Mouse (Mus musculus): Measurements from ENCODE around the gene Igdcc3.
"Not testable (repeated sequence)": the region's sequence is repeated elsewhere in the genome, so short reads cannot be mapped to it uniquely, and the experiment has no call there.

Igdcc3 gene

DNA sequence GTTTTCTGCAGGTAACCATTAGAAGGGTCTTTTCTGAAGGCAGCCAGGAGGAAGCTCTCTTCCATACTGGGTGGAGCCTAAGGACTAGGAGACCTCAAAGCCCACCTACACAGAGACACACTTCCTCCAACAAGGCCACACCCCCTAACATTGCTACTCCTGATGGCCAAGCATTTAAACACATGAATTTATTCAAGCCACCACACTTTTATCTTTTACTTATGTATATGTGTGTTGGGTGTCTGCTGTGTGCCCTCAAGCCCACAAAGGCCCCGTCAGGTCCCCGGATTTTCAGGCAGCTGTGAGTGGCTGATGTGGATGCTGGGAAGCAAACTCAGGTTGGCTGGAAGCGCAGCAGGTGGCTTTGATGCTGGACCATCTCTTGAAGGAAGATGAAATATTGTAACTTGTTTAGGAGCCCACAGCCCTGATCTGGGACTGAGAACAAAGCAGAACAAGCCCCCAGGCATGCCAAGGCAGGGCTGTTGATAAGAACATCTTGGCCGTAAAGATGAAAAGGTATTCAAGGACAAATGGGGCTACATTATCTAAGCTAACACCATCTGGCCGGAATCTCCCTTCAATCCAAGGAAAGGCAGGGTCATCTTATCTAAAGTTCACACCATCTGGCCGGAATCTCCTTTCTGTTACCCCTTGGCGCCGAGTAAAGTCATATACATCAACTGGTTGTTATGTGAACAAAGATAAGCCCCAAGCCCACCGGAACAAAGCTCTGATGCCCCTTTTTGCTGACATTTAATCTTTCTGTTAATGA is 66.2 kb downstream of the Igdcc3 start:
- DNase-seq = not testable (repeated sequence)

DNA sequence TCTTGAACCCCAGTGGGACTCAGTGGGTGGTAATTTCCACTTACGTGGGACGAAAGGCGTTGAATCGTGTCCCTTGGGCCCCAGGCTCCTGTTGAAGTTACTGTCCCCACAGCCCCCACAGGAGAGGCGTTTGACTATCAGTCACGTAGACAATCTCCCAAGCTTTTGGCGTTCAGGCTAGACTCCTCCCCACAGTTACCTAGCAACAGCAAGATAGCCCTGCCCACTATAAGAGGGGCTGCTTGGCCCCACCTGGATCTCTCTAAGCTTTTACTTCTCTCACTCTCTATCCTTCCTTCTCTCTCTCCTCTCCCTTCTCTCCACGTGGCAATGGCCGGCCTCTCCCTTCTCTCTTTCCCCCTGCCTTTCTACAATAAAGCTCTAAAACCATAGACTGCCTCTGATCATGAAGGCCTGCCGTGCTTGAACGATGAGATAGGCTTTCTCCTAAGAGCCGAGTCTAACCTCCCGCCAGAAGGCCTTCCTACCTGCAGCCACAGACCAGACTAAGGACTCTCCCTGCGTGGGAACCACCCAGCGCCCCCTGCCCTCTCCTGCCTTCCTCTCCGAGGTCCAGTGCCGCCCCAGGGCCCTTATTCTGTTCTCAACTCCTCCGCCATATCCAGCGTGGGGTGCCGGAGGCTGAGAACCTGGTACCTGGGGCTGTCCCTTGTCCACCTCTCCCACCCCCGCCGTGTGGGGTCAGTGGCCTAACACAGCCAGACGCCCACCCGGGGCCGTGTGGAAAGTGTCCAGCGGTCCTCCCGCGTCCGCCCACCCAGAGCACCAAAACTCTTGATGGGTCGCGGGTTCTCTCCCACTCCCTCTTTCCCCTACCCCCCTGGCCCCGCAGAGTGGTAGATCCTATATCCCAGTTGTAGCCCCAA is 67.5 kb downstream of the Igdcc3 start:
- no peak for DNase-seq

DNA sequence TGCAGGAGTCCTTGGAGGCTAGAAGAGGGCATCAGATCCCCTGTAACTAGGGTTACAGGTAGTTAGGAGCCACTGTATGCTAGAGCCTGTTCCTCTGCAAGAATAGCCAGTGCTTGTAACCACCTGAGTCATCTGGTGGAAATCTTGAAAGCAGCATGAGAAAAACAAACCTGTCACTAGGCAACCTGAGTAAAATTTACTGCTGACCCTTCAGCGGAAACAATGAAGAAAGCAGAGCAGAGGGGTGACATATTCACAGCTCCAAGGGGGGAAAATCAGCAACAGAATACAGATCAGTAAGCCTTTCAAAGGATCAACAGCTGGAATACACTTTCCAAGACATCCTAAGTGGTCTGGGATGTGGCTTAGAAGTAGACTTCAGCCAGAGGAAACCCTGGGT is 70.6 kb downstream of the Igdcc3 start:
- DNase-seq = no peak

DNA sequence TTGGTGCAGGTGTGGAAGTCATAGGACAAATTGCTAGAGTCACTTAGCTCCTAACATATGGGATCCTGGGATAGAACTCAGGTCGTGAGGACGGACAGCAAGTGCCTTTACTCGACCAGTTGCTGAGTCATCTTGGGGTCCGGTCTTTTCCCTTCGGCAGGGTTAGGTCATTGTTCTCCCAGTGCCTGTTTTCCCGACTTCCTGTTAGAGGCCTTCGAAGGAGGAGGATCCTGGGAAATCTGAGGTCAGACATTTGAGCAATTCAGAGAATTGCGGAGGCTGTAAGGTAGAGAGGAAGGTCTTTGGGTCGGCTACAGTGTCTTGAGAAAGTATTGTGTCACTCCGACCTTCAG is 73.4 kb downstream of the Igdcc3 start:
- no peak for DNase-seq

DNA sequence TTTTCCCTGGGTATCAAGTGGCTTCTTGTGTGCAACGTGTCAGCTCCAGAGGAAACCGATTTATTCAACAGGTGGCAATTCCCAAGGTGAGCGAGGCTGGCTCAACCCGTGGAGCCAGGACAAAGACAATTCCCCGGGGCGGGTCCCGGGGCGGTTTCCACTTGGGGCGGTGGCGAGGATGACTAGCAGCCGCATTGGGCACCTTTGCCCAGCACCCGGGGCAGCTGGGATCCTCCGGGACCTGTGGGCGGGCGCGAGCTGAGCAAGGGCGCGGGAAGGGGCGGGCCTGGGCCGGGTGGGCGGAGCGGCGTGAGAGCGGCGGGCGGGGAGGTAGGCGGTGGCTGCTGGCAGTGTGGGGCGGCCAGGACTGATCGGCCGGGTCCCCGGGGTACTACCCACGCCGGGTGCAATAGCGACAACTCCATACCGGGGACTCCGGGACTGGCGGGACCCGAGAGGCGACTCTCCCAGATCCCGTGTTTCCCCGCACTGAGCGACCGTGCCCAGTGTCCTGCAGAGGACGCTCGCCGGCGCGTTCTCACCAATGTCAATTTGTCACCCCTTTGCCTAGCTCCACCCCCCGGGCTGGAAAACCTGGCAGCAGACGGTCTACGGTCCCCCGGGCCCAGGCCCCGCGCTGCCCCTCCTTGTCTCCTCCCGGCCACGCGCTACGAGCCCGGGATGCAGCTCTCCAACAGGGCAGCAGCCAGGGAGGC is 73.9 kb downstream of the Igdcc3 start:
- DNase-seq = peak; percentile 86

DNA sequence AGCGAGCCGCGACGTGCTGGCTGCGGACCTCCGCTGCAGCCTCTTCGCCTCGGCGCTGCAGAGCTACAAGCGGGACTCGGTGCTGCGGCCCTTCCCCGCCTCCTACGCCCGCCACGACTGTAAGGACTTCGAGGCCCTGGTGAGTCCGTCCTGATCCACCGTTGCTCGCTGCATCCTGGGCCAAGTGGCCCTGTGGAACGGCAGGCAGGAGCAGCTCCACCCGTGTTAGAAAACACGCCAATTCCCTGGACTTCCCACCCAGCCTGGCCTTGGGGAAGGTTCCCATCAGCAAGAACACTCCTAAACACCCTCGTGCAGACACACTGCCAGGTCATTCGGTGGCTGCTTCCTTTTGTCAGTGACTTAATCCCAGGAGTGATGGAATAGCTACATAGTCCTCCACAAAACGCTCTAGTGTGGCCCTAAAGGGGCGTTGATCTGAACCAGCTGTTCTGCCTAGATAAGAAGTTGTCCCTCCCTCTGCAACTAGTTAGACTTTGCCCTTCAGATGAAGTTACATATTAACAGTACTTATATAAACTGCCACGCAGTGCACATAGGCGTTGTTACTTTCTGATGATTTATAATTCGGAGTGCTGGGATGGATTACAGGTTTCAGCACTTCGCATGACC is 74.6 kb downstream of the Igdcc3 start:
- DNase-seq = no peak

DNA sequence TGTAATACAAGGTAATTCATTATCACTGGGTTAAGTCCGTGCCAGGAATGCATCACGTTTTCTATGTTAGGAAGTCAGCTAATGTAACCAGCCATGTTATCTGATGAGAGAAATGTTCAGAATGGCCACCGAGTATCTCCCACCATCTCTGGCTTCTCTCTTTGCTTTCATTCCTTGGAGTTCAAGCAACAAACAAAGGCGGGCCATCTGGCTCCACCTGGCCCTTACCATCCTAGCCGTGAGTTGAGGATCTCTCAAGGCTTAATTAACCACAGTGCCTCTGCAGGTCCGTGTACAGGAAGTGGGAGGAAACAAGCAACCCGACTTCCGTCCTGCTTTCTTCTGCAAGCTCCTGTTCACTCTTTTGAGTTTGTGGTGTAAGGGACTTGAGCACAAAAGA is 76.0 kb downstream of the Igdcc3 start:
- DNase-seq = peak; percentile 65

DNA sequence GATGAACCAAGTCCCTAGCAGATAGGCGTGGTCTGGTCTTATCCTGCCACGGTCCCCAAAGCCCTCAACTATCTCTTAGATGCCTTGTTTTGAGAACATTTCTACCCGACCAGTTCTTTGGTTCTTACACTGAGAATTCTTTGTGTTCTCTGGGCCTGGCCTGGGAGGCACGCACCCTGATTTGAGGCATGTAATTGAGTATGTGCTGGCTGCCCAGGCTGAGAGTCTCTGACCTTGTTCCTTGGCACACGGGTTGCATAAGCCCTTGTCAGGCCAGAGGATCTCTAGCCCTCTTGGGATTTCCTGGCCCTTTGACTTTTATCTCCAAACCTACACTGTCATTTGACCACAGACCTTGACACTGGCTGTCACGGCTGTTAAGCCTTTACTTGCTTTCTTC is 76.7 kb downstream of the Igdcc3 start:
- no peak for DNase-seq

DNA sequence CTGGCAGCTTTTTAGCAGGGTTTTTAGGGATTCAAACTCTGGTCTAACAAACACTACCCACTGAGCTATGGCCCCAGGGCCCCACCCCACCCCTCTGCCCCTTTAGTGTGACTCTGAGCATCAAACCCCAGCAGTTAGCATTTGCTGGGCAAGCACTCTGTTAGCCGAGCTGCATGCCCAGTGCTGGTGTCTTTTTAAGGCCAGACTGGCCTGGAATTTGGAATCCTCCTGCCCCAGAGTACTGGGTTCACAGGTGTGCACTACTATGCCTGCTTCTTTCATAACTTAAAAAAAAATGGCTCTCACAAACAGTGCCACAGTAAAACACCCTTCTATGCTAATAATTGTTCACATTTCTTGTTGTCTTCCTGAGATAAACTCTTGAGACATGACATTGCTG is 77.9 kb downstream of the Igdcc3 start:
- DNase-seq = no peak

DNA sequence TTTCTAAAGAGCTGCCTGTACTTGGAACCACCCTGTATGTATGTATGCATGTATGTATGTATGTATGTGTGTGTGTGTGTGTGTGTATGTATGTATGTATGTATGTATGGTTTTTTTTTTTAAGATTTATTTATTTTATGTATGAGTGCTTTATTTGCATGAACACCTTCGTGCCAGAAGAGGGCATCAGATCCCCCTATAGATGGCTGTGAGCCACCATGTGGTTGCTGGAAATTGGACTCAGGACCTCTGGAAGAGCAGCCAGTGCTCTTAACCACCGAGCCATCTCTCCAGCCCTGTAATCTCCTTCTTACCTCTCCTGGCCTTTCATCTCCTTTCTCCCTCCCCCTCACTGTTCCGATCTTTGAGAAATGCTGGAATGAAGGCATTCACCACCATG is 79.4 kb downstream of the Igdcc3 start:
- DNase-seq = not testable (repeated sequence)

DNA sequence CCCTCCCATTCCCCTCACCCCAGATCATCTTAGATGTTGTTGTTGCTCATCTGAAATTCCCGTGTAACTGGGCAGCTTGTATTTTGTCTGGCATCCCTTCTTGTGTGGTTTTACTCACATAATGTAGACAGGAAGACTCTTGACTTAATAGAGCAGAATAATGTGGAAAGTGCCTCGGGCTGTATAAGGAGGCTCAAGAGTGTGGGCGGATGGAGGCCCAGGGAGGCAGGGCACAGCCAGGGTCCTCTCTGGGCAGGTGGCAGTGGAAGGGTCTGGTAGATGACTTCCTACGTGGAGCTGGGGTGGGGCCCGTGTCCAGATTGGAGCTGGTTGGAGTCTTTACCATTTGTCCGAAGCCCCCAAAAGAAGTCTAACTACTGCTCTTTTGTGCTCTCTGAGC is 82.9 kb downstream of the Igdcc3 start:
- no peak for DNase-seq

DNA sequence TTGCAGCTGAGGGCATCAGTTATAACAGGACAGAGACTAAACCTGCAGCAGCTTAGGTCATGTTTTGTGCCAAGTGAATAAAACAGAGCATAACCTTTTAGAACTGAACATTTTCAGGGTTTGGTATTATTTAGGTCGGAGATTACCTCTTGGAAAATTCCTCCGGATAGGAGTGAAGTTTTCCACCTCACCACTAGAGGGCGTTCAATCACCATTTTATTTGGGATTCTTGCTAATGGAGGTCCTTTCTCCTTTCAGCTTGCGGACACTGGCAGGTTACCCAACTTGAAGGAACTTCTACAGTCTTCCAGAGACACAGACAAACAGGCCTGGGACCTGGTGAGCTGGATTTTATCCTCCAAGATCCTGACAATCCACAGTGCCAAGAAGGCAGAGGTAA is 84.8 kb downstream of the Igdcc3 start:
- DNase-seq = peak; percentile 33

DNA sequence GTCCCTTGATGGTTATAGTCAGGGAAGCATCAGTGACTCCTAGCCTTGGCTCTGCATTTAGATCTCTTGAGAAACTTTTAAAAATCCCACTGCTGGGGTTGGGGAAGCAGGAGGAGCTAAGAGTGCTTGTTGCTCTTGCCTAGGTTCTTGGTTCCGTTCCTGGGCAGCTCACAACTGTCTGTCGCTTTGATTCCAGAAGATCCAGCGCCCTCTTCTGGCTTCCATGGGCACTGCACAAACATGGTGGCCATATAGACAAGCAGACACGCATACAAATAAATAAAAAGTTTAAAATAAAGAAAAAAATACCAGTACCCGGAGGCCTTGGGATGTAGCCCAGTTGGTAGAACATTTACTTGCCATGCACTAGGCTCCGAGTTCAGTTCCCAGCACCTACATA is 89.3 kb downstream of the Igdcc3 start:
- DNase-seq = no peak

DNA sequence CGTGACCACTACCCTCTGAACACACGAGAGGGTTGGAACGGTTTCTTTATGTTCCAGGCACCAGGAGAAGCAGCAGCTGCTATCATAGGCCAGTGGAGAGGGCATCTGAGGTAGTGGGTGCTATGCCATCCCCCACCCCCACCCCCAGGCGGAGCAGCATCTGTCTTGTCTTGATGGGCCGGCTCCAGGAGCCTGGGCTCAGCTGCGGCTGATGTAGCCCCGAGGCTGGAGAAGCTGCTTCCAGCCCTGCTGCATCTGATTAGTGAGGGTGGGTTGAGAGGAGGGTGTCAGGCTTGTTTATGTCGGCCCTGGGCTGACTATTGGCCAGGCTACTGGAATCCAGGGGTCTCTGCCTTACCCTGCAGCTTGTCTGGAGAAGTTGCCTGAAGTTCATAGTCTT is 90.3 kb downstream of the Igdcc3 start:
- no peak for DNase-seq

DNA sequence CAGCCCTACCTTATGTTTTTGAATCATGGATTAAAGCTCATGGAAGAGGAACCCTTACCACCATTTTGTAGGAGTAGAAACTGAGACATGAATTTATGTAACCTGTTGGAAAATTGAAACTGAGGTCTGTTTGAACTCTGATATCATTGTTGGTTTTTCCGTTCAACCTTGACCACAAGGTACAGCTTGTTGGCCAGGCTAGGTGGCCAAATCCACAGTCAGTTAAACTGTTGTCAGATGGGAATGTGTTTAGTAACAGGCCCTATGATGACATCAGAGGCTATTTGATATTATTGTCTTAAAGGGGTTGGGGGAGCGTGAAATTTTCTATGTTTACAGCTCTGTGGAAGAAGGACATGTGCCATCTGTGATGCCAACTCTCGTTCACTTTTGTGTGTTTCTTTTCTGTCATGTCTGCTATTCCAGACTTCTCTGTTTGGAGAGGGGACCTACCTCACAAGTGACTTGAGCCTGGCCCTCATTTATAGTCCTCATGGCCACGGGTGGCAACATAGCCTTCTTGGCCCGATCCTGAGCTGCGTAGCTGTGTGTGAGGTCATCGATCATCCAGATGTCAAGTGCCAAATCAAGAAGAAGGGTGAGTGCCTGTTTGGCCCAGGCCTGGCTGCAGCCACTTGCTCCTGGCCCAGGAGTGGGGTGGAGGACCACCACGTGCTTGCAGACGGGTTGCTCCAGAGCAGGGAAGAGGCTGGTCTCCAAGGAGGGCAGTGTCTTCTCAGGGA is 92.4 kb downstream of the Igdcc3 start:
- DNase-seq = no peak

DNA sequence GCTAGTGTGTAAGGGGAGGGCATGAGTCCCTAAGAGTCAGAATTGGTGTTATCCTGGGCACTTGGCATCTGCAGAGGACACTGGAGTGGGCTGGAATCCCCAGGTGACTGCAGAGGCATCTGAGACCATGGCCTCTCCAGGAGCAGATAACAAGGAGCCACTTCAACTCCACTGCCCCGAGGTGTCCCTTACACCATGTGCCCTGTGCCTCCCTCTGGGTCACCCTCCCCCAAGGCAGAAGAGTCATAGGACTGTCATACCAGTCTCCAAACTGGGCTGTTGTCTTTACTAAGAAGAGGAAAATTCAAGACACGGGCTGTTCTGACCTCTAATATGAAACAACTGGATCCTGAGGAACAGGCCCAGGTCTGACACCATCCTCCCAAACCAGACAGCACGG is 93.7 kb downstream of the Igdcc3 start:
- no peak for DNase-seq

All from thymus, postnatal 25 days (tissue).